25 mouse cellular contexts compared by ENCODE assay signal in the genomic region with DNA sequence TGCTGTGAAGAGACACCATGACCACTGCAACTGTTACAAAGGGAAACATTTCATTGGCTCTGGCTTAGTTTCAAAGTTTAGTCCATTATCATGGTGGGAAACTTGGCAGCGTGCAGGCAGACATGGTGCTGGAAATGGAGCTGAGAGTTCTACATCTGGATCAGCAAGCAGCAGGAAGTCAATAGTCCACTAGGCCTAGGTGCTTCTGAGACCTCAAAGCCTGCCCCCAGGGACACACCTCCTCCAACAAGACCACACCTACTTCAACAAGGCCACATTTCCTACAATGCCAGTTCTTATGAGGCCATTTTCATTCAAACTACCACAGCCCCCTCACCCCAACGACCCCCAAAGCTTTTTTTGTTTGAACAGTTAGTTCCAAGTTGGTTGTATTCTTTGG. TPM values are rescaled to one million over a fixed set of nuclear protein-coding genes. Genes with fewer than 3 reads are reported as not detected.
DNase-seq lines count a peak whose midpoint lies in the region; ATAC-seq lines count a peak whose summit lies in the region.
"Had no signal": no experiment of that assay in that cellular context is flagged by ENCODE, and none has a peak within 500 bp of the region (broad histone marks: within the 10 kb centered on the region; RNA-seq: fewer than 3 reads in every experiment).

No protein-coding gene starts in this region.

- H3K27ac ChIP-seq in heart, embryonic 10.5 days: no peak overlapping the region
- H3K27ac ChIP-seq in liver, embryonic 13.5 days: peak overlapping the region; percentile 76
- H3K27ac ChIP-seq in midbrain, embryonic 14.5 days (replicated peaks; ENCODE audit: low read depth, low read length): no peak overlapping the region
- H3K27ac ChIP-seq: embryonic facial prominence, embryonic 12.5 days; forebrain, embryonic 12.5 days; hindbrain, embryonic 15.5 days had no signal

- 0 out of 2 replicates have a peak overlapping the region, but pooled peaks have one; percentile 12 for H3K9ac ChIP-seq in liver, embryonic 13.5 days
- H3K9ac ChIP-seq in midbrain, embryonic 14.5 days (replicated peaks; ENCODE audit: low read length): no peak overlapping the region
- H3K9ac ChIP-seq: embryonic facial prominence, embryonic 12.5 days; forebrain, embryonic 12.5 days; hindbrain, embryonic 15.5 days had no signal

- H3K36me3 ChIP-seq in heart, embryonic 10.5 days: no peaks in the 10 kb centered on the region
- H3K36me3 ChIP-seq in liver, embryonic 13.5 days: no peaks in the 10 kb centered on the region
- H3K36me3 ChIP-seq in midbrain, embryonic 14.5 days (ENCODE audit: control insufficient read depth, insufficient read depth, low read length): no peaks in the 10 kb centered on the region
- H3K36me3 ChIP-seq: embryonic facial prominence, embryonic 12.5 days; forebrain, embryonic 12.5 days; hindbrain, embryonic 15.5 days had no signal

- no peaks in the 10 kb centered on the region; the same call in 1 of the 2 replicates for H3K4me1 ChIP-seq in heart, embryonic 10.5 days
- H3K4me1 ChIP-seq in liver, embryonic 13.5 days (replicated peaks): peaks cover 41% of the 10 kb centered on the region
- no peaks in the 10 kb centered on the region for H3K4me1 ChIP-seq in midbrain, embryonic 14.5 days (ENCODE audit: control insufficient read depth, insufficient read depth, low read length)
- H3K4me1 ChIP-seq: embryonic facial prominence, embryonic 12.5 days; forebrain, embryonic 12.5 days; hindbrain, embryonic 15.5 days had no signal

- ATAC-seq in liver, embryonic 13.5 days (ENCODE audit: low read depth): peak; percentile 67
- ATAC-seq in megakaryocyte progenitor cell, adult 5-6 weeks (replicated peaks; ENCODE audit: poor library complexity): peak; percentile 17; the same call in 1 of the 2 replicates
- ATAC-seq in midbrain, embryonic 14.5 days (ENCODE audit: low FRiP score, low TSS enrichment): no peak
- ATAC-seq: forebrain, embryonic 16.5 days had no signal

- H3K9me3 ChIP-seq in heart, embryonic 10.5 days: no peaks in the 10 kb centered on the region
- no peaks in the 10 kb centered on the region for H3K9me3 ChIP-seq in liver, embryonic 13.5 days (replicated peaks)
- H3K9me3 ChIP-seq in midbrain, embryonic 14.5 days (ENCODE audit: control insufficient read depth, low read length): no peaks in the 10 kb centered on the region
- H3K9me3 ChIP-seq: embryonic facial prominence, embryonic 12.5 days; forebrain, embryonic 12.5 days; hindbrain, embryonic 15.5 days had no signal

- DNase-seq in heart, embryonic 10.5 days (ENCODE audit: low spot score): peak; percentile 72
- no peak for DNase-seq in heart, postnatal 10 days
- DNase-seq in ES-CJ7 (ENCODE audit: low read depth, low spot score): peak; percentile 26
- no peak for DNase-seq in liver, embryonic 13.5 days
- DNase-seq in urinary bladder, postnatal 25 days (ENCODE audit: low spot score): no peak
- DNase-seq in midbrain, embryonic 14.5 days: no peak
- DNase-seq: adrenal gland, adult 8-10 months; adrenal gland, postnatal 36 days; cerebellum, adult 2 months; cerebellum, postnatal 25 days; gastrocnemius, postnatal 14 days; heart, postnatal 14 days had no signal

- no peak overlapping the region for H3K4me2 ChIP-seq in liver, embryonic 13.5 days
- no peak overlapping the region for H3K4me2 ChIP-seq in midbrain, embryonic 14.5 days (ENCODE audit: low read length)
- H3K4me2 ChIP-seq: embryonic facial prominence, embryonic 12.5 days; forebrain, embryonic 12.5 days; hindbrain, embryonic 15.5 days had no signal

- WGBS in heart, embryonic 10.5 days: 70% methylated on average over 2 of the region's 2 CpGs
- WGBS in liver, embryonic 13.5 days (ENCODE audit: insufficient replicate concordance): 52% methylated on average over 2 of the region's 2 CpGs
- 60% methylated on average over 2 of the region's 2 CpGs for WGBS in midbrain, embryonic 14.5 days

- no peaks in the 10 kb centered on the region for H3K27me3 ChIP-seq in heart, embryonic 10.5 days (ENCODE audit: insufficient read depth, poor library complexity, severe bottlenecking)
- no peaks in the 10 kb centered on the region for H3K27me3 ChIP-seq in liver, embryonic 13.5 days
- no peaks in the 10 kb centered on the region for H3K27me3 ChIP-seq in midbrain, embryonic 14.5 days (ENCODE audit: control insufficient read depth, insufficient read depth, low read length)
- H3K27me3 ChIP-seq: embryonic facial prominence, embryonic 12.5 days; forebrain, embryonic 12.5 days; hindbrain, embryonic 15.5 days had no signal

- no peak overlapping the region for H3K4me3 ChIP-seq in heart, embryonic 10.5 days
- no peak overlapping the region for H3K4me3 ChIP-seq in liver, embryonic 13.5 days (replicated peaks)
- H3K4me3 ChIP-seq in midbrain, embryonic 14.5 days (replicated peaks; ENCODE audit: low read depth, low read length): no peak overlapping the region
- H3K4me3 ChIP-seq: embryonic facial prominence, embryonic 12.5 days; forebrain, embryonic 12.5 days; hindbrain, embryonic 15.5 days had no signal

- intact Hi-C loops in heart, postnatal 10 days (cut with DNase I): loop anchor here (2.0 to 5.0 kb wide), 3 partner anchors 33 to 773 kb away; no protein-coding TSS in a partner anchor

RNA-seq across cellular contexts. Expression of a gene that starts 8.8 kb away (rescaled TPM):
- not detected in 2 replicates for polyA plus RNA-seq in heart, embryonic 10.5 days (2016; fragmentation: Nextera tagmentation; extraction: Ambion mirVana)
- not detected for total RNA-seq in heart, postnatal 10 days (2021)
- polyA plus RNA-seq in liver, embryonic 13.5 days (2015; fragmentation: Nextera tagmentation; extraction: Ambion mirVana): not detected in 2 replicates
- 0.22 TPM in 1 of 2 replicates, not detected in the other for total RNA-seq in megakaryocyte progenitor cell, adult 5-6 weeks (2015)
- not detected in 2 replicates for total RNA-seq in megakaryocyte progenitor cell, adult 5-6 weeks (2017)
- polyA plus RNA-seq in midbrain, embryonic 14.5 days (2014; fragmentation: Nextera tagmentation; extraction: Ambion mirVana): not detected in 2 replicates
- total RNA-seq: adrenal gland, adult 8-10 months; adrenal gland, postnatal 36 days; ES-E14; gastrocnemius, postnatal 14 days; heart, adult 8-10 months; heart, postnatal 14 days; hematopoietic stem cell, adult 5-6 weeks had no signal
- polyA plus RNA-seq: C2C12; cerebellum, adult 2 months; cortical plate, adult 2 months; embryonic facial prominence, embryonic 12.5 days; forebrain, embryonic 12.5 days; forebrain, embryonic 16.5 days; frontal cortex, adult 2 months; gonadal fat pad, adult 2 months; heart, embryonic 14.5 days had no signal

RNA-seq across cellular contexts. Expression of a gene that starts 13.0 kb away (rescaled TPM):
- not detected in 2 replicates for polyA plus RNA-seq in heart, embryonic 10.5 days (2016; fragmentation: Nextera tagmentation; extraction: Ambion mirVana)
- total RNA-seq in heart, postnatal 10 days (2021): not detected
- not detected in 2 replicates for polyA plus RNA-seq in liver, embryonic 13.5 days (2015; fragmentation: Nextera tagmentation; extraction: Ambion mirVana)
- total RNA-seq in megakaryocyte progenitor cell, adult 5-6 weeks (2015): not detected in 2 replicates
- total RNA-seq in megakaryocyte progenitor cell, adult 5-6 weeks (2017): not detected in 2 replicates
- not detected in 2 replicates for polyA plus RNA-seq in midbrain, embryonic 14.5 days (2014; fragmentation: Nextera tagmentation; extraction: Ambion mirVana)
- total RNA-seq: adrenal gland, adult 8-10 months; adrenal gland, postnatal 36 days; ES-E14; gastrocnemius, postnatal 14 days; heart, adult 8-10 months; heart, postnatal 14 days; hematopoietic stem cell, adult 5-6 weeks had no signal
- polyA plus RNA-seq: C2C12; cerebellum, adult 2 months; embryonic facial prominence, embryonic 12.5 days; forebrain, embryonic 12.5 days; forebrain, embryonic 16.5 days; frontal cortex, adult 2 months; gonadal fat pad, adult 2 months; heart, embryonic 14.5 days; hindbrain, embryonic 15.5 days had no signal

RNA-seq across cellular contexts. Expression of a gene that starts 40.4 kb away (rescaled TPM):
- polyA plus RNA-seq in heart, embryonic 10.5 days (2016; fragmentation: Nextera tagmentation; extraction: Ambion mirVana): 63.5 and 89.9 TPM in 2 replicates
- total RNA-seq in heart, postnatal 10 days (2021): 10 to 100 TPM; 20.4 to 25.7 TPM
- 422 and 453 TPM in 2 replicates for polyA plus RNA-seq in liver, embryonic 13.5 days (2015; fragmentation: Nextera tagmentation; extraction: Ambion mirVana)
- total RNA-seq in megakaryocyte progenitor cell, adult 5-6 weeks (2015): 68.8 and 73.1 TPM in 2 replicates
- total RNA-seq in megakaryocyte progenitor cell, adult 5-6 weeks (2017): 28.9 and 34.3 TPM in 2 replicates
- polyA plus RNA-seq in midbrain, embryonic 14.5 days (2014; fragmentation: Nextera tagmentation; extraction: Ambion mirVana): 11.7 and 13.3 TPM in 2 replicates

Comparison
In these comparisons a context has a peak if more than half of its experiments do, and no peak if none do; other contexts are left out.
1. DNase-seq: peak in heart, embryonic 10.5 days (single experiment) and ES-CJ7 (single experiment); none in heart, postnatal 10 days (0 of 2), liver, embryonic 13.5 days (single experiment), urinary bladder, postnatal 25 days (single experiment) and midbrain, embryonic 14.5 days (single experiment).